9 mouse cellular contexts compared by ENCODE assay signal in genomic region chr3:60409283-60409633, GRCm38 (mm10).
A peak's percentile ranks its signal among the peaks of the same experiment; 100 is the strongest.
DNase-seq lines count a peak whose midpoint lies in the region; ATAC-seq and TF ChIP-seq lines count a peak whose summit lies in the region.
"Had no signal": no experiment of that assay in that cellular context is flagged by ENCODE, and none has a peak within 500 bp of the region (broad histone marks: within the 10 kb centered on the region; RNA-seq: fewer than 3 reads in every experiment).

No protein-coding gene starts in this region.

- no peak for ATAC-seq in kidney, embryonic 14.5 days (ENCODE audit: low FRiP score, low TSS enrichment)
- ATAC-seq in embryonic facial prominence, embryonic 14.5 days (ENCODE audit: low read depth): peak; percentile 53; the same call in 1 of the 2 replicates
- no peak for ATAC-seq in kidney, embryonic 16.5 days (ENCODE audit: low FRiP score, low TSS enrichment)

- no peaks in the 10 kb centered on the region for H3K9me3 ChIP-seq in kidney, embryonic 14.5 days (ENCODE audit: control insufficient read depth, low read length)
- no peaks in the 10 kb centered on the region for H3K9me3 ChIP-seq in embryonic facial prominence, embryonic 14.5 days (ENCODE audit: control insufficient read depth, low read length)
- no peaks in the 10 kb centered on the region for H3K9me3 ChIP-seq in kidney, embryonic 16.5 days (ENCODE audit: low read length)
- H3K9me3 ChIP-seq in forebrain, embryonic 10.5 days: no peaks in the 10 kb centered on the region
- H3K9me3 ChIP-seq: neural tube, embryonic 12.5 days had no signal

- TF ChIP-seq POLR2A in small intestine, adult 2 months (IDR thresholded peaks at IDR 0.05; ENCODE audit: low read depth, low read length): no peak

- H3K27ac ChIP-seq in kidney, embryonic 14.5 days (ENCODE audit: low read depth, low read length): no peak overlapping the region
- peak overlapping the region; percentile 75 for H3K27ac ChIP-seq in embryonic facial prominence, embryonic 14.5 days (replicated peaks; ENCODE audit: low read depth, low read length)
- H3K27ac ChIP-seq in kidney, embryonic 16.5 days (ENCODE audit: low read length): no peak overlapping the region; the same call in 1 of the 2 replicates
- H3K27ac ChIP-seq in small intestine, adult 2 months (ENCODE audit: insufficient read depth, low read depth, low read length): peak overlapping the region; percentile 17; the same call in 1 of the 2 replicates
- no peak overlapping the region for H3K27ac ChIP-seq in forebrain, embryonic 10.5 days
- H3K27ac ChIP-seq: neural tube, embryonic 12.5 days had no signal

- H3K36me3 ChIP-seq in kidney, embryonic 14.5 days (ENCODE audit: control insufficient read depth, insufficient read depth, low read length): no peaks in the 10 kb centered on the region
- H3K36me3 ChIP-seq in embryonic facial prominence, embryonic 14.5 days (ENCODE audit: control insufficient read depth, insufficient read depth, low read length): no peaks in the 10 kb centered on the region
- no peaks in the 10 kb centered on the region for H3K36me3 ChIP-seq in kidney, embryonic 16.5 days (ENCODE audit: insufficient read depth, low read length)
- no peaks in the 10 kb centered on the region for H3K36me3 ChIP-seq in small intestine, adult 2 months (ENCODE audit: control insufficient read depth, insufficient read depth, low read length)
- no peaks in the 10 kb centered on the region for H3K36me3 ChIP-seq in forebrain, embryonic 10.5 days (replicated peaks)
- H3K36me3 ChIP-seq: neural tube, embryonic 12.5 days had no signal

- H3K4me2 ChIP-seq in kidney, embryonic 14.5 days (replicated peaks; ENCODE audit: low read depth, low read length): peak overlapping the region; percentile 23; the same call in 1 of the 2 replicates
- peak overlapping the region; percentile 50 for H3K4me2 ChIP-seq in embryonic facial prominence, embryonic 14.5 days (ENCODE audit: low read depth, low read length)
- peak overlapping the region; percentile 46 for H3K4me2 ChIP-seq in kidney, embryonic 16.5 days (replicated peaks; ENCODE audit: low read depth, low read length)
- H3K4me2 ChIP-seq: neural tube, embryonic 12.5 days had no signal

- no peaks in the 10 kb centered on the region for H3K27me3 ChIP-seq in kidney, embryonic 14.5 days (ENCODE audit: control insufficient read depth, insufficient read depth, low read length)
- H3K27me3 ChIP-seq in embryonic facial prominence, embryonic 14.5 days (replicated peaks; ENCODE audit: control insufficient read depth, insufficient read depth, low read length): no peaks in the 10 kb centered on the region
- H3K27me3 ChIP-seq in kidney, embryonic 16.5 days (ENCODE audit: insufficient read depth, low read length): no peaks in the 10 kb centered on the region
- H3K27me3 ChIP-seq in small intestine, adult 2 months (ENCODE audit: control insufficient read depth, insufficient read depth, low read length): no peaks in the 10 kb centered on the region
- H3K27me3 ChIP-seq in forebrain, embryonic 10.5 days (ENCODE audit: poor library complexity, severe bottlenecking): no peaks in the 10 kb centered on the region
- H3K27me3 ChIP-seq: neural tube, embryonic 12.5 days had no signal

- no peak overlapping the region for H3K9ac ChIP-seq in kidney, embryonic 14.5 days (ENCODE audit: low read depth, low read length)
- H3K9ac ChIP-seq in embryonic facial prominence, embryonic 14.5 days (ENCODE audit: low read depth, low read length): no peak overlapping the region
- H3K9ac ChIP-seq in kidney, embryonic 16.5 days (replicated peaks; ENCODE audit: low read length): no peak overlapping the region
- H3K9ac ChIP-seq: neural tube, embryonic 12.5 days had no signal

- DNase-seq in kidney, adult 9 months: no peak
- peak; percentile 34 for DNase-seq in embryonic facial prominence, embryonic 14.5 days (ENCODE audit: low spot score)
- no peak for DNase-seq in right cerebral cortex, postnatal 36 days (ENCODE audit: low spot score in 2 of 2)
- no peak for DNase-seq in forebrain, embryonic 10.5 days (ENCODE audit: extremely low spot score, low spot score)
- no peak for DNase-seq in layer of hippocampus, adult 11-12 months (ENCODE audit: low spot score)

- no peaks in the 10 kb centered on the region for H3K4me1 ChIP-seq in kidney, embryonic 14.5 days (ENCODE audit: control insufficient read depth, insufficient read depth, low read length)
- H3K4me1 ChIP-seq in embryonic facial prominence, embryonic 14.5 days (ENCODE audit: control insufficient read depth, insufficient read depth, low read length): 0 out of 2 replicates have a peak, but pooled peaks cover 3% of the 10 kb centered on the region
- peaks cover 4% of the 10 kb centered on the region; the same call in 1 of the 2 replicates for H3K4me1 ChIP-seq in kidney, embryonic 16.5 days (ENCODE audit: insufficient read depth, low read length)
- H3K4me1 ChIP-seq in small intestine, adult 2 months (ENCODE audit: control insufficient read depth, insufficient read depth, insufficient read length, low read length): peaks cover 2% of the 10 kb centered on the region; the same call in 1 of the 2 replicates
- no peaks in the 10 kb centered on the region for H3K4me1 ChIP-seq in forebrain, embryonic 10.5 days
- H3K4me1 ChIP-seq: neural tube, embryonic 12.5 days had no signal

- peak overlapping the region; percentile 22; the same call in 1 of the 2 replicates for H3K4me3 ChIP-seq in kidney, embryonic 14.5 days (ENCODE audit: low read length)
- peak overlapping the region; percentile 30; the same call in 1 of the 2 replicates for H3K4me3 ChIP-seq in embryonic facial prominence, embryonic 14.5 days (ENCODE audit: low read depth, low read length)
- H3K4me3 ChIP-seq in kidney, embryonic 16.5 days (ENCODE audit: low read length): no peak overlapping the region
- H3K4me3 ChIP-seq in small intestine, adult 2 months (ENCODE audit: low read depth, low read length): no peak overlapping the region
- H3K4me3 ChIP-seq in forebrain, embryonic 10.5 days: no peak overlapping the region
- H3K4me3 ChIP-seq: neural tube, embryonic 12.5 days had no signal

- no peak for TF ChIP-seq CTCF in small intestine, adult 2 months (IDR thresholded peaks at IDR 0.05; ENCODE audit: extremely low read depth, insufficient read length, insufficient replicate concordance, low read depth, low read length)

Comparison
In these comparisons a context has a peak if more than half of its experiments do, and no peak if none do; other contexts are left out.
1. H3K4me3 ChIP-seq: peak in kidney, embryonic 14.5 days (single experiment) and embryonic facial prominence, embryonic 14.5 days (single experiment); none in kidney, embryonic 16.5 days (single experiment), small intestine, adult 2 months (single experiment) and forebrain, embryonic 10.5 days (single experiment).
2. H3K27ac ChIP-seq: peak in embryonic facial prominence, embryonic 14.5 days (single experiment) and small intestine, adult 2 months (single experiment); none in kidney, embryonic 14.5 days (single experiment), kidney, embryonic 16.5 days (single experiment) and forebrain, embryonic 10.5 days (single experiment).
3. Peak in every context shown above with its lines, with median percentiles within 50 percentile points of each other: H3K4me2 ChIP-seq.